Mouse (Mus musculus): ENCODE results near the gene Mia2. TPM values are rescaled to one million over a fixed set of nuclear protein-coding genes. Genes with fewer than 3 reads are reported as not detected.

Gene Mia2
- polyA plus RNA-seq, 1 experiment from 2014 or later = 68.5 TPM

DNA sequence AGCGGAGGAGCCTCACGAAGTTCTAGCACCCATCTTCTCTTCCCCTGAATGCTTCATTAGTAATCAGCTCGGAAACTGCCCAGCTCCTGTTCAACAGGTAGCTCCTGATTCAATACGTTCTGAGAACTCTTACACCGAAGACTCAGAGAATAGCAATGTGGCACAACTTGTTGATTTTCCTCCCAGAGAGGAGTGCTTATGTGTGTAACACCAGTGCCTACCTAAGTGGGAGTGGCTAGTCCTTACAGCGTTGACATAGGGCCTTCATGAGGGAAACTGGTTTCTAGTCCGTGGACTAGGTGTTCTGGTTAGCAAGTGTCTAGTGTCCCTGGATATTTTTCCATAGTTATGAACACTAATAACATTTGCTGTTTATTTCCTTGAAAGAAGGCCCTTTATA, 33.4 kb downstream of the Mia2 start:
- Histone ChIP-seq H3K9me3 (ENCODE audit: low read length) (no peaks in the 10 kb centered on the region), H3K36me3 (ENCODE audit: insufficient read depth, low read length) (no peaks in the 10 kb centered on the region), H3K27me3 (ENCODE audit: insufficient read depth, low read length) (no peaks in the 10 kb centered on the region), H3K4me3 (ENCODE audit: low read length) (peak overlapping the region; percentile 26), H3K4me2 (replicated peaks; ENCODE audit: low read depth, low read length) (peak overlapping the region; percentile 67), H3K9ac (replicated peaks; ENCODE audit: low read length) (no peak overlapping the region; the same call in 1 of the 2 replicates), H3K4me1 (ENCODE audit: insufficient read depth, low read length) (peaks cover 21% of the 10 kb centered on the region), H3K27ac (ENCODE audit: low read length) (peak overlapping the region; percentile 53; the same call in 1 of the 2 replicates)
- 38% methylated on average over 7 of the region's 7 CpGs for WGBS
- ATAC-seq (ENCODE audit: low FRiP score, low TSS enrichment) = peak; percentile 28; the same call in 1 of the 2 replicates

DNA sequence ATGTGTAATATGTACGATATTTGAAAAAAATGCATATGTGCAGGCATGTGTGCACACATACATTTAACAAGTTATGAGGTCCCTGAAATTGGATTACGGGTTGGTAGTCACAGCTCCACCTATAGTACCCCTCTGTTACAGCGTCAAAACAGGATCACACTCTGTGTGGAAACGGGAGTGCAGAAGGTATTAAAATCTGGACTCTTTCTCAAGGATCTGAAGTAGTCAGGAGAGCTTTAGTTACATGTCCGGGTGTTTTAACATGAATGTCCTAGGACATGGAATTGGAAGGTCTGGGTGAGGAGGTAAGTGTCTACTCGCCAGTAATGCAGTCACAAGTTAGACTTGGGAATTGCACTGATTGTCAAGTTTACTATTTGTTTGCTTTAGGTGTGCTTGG, 34.0 kb downstream of the Mia2 start:
- Histone ChIP-seq H3K4me1 (ENCODE audit: insufficient read depth, low read length) (peaks cover 21% of the 10 kb centered on the region), H3K4me3 (ENCODE audit: low read length) (peak overlapping the region; percentile 64), H3K9me3 (ENCODE audit: low read length) (no peaks in the 10 kb centered on the region), H3K27ac (ENCODE audit: low read length) (peak overlapping the region; percentile 64), H3K27me3 (ENCODE audit: insufficient read depth, low read length) (no peaks in the 10 kb centered on the region), H3K4me2 (replicated peaks; ENCODE audit: low read depth, low read length) (peak overlapping the region; percentile 67), H3K36me3 (ENCODE audit: insufficient read depth, low read length) (no peaks in the 10 kb centered on the region), H3K9ac (replicated peaks; ENCODE audit: low read length) (peak overlapping the region; percentile 53; the same call in 1 of the 2 replicates)
- peak; percentile 28; the same call in 1 of the 2 replicates for ATAC-seq (ENCODE audit: low FRiP score, low TSS enrichment)
- WGBS = 8% methylated on average over 6 of the region's 6 CpGs

DNA sequence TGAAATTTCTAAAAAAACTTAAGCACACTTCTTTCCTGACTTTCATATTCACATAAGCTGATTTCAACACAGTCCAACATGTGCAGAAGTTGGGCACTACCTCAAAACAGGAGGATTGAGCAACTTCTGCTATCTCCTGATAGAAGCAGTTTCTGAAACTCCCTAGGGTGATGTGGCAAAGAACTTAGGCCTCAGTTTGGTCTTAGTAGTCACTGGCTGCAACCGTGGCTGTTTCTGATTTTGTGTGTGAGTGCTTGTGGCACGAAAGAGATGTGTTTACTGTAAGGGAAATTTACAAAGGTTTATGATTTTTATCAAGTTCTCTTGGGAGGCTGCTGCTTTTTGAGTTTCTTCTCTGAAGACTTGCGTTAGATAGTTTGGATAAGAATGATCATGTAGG, 34.6 kb downstream of the Mia2 start:
- Histone ChIP-seq H3K27me3 (ENCODE audit: insufficient read depth, low read length) (no peaks in the 10 kb centered on the region), H3K9ac (replicated peaks; ENCODE audit: low read length) (peak overlapping the region; percentile 96), H3K4me1 (ENCODE audit: insufficient read depth, low read length) (peaks cover 21% of the 10 kb centered on the region), H3K36me3 (ENCODE audit: insufficient read depth, low read length) (no peaks in the 10 kb centered on the region), H3K4me2 (replicated peaks; ENCODE audit: low read depth, low read length) (peak overlapping the region; percentile 67), H3K4me3 (ENCODE audit: low read length) (peak overlapping the region; percentile 90), H3K27ac (ENCODE audit: low read length) (peak overlapping the region; percentile 96), H3K9me3 (ENCODE audit: low read length) (no peaks in the 10 kb centered on the region)
- 3% methylated on average over 3 of the region's 3 CpGs for WGBS
- no peak for ATAC-seq (ENCODE audit: low FRiP score, low TSS enrichment)

DNA sequence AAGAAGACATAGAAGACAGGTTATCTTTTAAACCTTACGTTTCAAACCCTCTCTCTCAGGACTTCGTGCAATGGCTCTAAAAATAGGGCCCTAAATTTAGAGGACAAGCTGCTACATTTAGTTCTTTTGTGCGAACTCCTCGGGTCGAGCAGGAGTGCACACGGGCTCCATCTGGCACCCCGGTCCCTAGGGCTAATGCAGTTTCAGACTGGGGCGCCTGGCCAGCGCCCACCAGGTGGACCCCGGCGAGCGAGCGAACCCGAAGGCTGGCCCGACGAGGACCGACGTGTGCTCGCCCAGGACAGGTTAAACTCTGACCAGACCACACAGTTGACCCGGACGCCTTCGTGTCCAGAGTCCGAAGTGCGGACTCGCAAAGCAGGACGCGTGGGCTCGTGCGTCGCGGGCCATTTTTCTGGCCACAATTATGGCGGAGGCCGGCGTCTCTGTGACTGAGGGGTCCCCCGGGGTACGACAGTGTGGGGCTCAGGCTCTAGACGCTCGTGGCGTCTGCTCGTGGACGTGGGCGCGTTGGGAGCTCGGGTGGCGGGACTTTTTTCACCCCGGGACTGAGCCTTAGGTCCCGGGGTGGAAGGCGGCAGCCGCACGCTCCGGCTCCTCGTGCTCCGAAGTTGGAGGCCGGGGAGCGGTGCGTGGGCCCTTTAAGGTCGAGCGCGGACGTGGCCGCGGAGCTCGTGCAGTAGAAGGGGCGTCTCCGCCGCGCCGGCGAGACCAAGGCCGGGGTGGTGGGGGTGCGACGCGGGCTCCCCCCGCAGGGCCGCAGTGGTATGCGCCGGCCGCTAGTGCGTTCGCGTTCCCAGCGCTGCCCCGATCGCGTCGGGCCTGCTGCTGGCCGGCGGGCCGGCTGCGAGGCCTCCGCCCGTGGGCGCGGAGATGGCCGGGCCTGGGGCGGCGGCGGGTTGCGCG, 35.3 kb downstream of the Mia2 start:
- peaks cover 21% of the 10 kb centered on the region for H3K4me1 ChIP-seq (ENCODE audit: insufficient read depth, low read length)
- H3K9me3 ChIP-seq (ENCODE audit: low read length) = no peaks in the 10 kb centered on the region
- H3K36me3 ChIP-seq (ENCODE audit: insufficient read depth, low read length) = no peaks in the 10 kb centered on the region
- under 1% methylated on average over 95 of the region's 100 CpGs for WGBS
- peak overlapping the region; percentile 96 for H3K9ac ChIP-seq (replicated peaks; ENCODE audit: low read length)
- H3K27ac ChIP-seq (ENCODE audit: low read length) = peak overlapping the region; percentile 96
- H3K27me3 ChIP-seq (ENCODE audit: insufficient read depth, low read length) = no peaks in the 10 kb centered on the region
- peak; percentile 96 for ATAC-seq (ENCODE audit: low FRiP score, low TSS enrichment)
- H3K4me3 ChIP-seq (ENCODE audit: low read length) = peak overlapping the region; percentile 90
- H3K4me2 ChIP-seq (replicated peaks; ENCODE audit: low read depth, low read length) = peak overlapping the region; percentile 67

DNA sequence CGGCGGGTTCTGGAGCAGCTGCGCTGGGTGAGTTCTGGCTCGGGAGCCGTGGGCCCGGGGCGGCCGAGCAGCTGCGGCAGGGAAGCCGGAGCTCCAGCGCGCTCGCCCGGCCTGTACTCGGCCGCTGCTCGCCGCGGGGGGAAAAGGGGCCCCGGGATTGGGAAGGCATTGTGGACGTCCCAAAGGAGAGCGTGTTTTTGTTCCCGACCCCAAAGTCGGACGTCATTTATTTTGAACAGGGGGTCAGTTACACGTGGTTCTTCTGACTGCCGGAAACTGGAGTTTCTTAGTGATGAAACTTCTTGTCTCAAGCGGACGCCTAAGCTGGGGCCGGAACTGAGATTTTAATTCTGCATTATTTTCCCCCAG, 36.0 kb downstream of the Mia2 start:
- peaks cover 21% of the 10 kb centered on the region for H3K4me1 ChIP-seq (ENCODE audit: insufficient read depth, low read length)
- ATAC-seq (ENCODE audit: low FRiP score, low TSS enrichment) = peak; percentile 57
- H3K36me3 ChIP-seq (ENCODE audit: insufficient read depth, low read length) = no peaks in the 10 kb centered on the region
- no peaks in the 10 kb centered on the region for H3K27me3 ChIP-seq (ENCODE audit: insufficient read depth, low read length)
- peak overlapping the region; percentile 67 for H3K4me2 ChIP-seq (replicated peaks; ENCODE audit: low read depth, low read length)
- under 1% methylated on average over 30 of the region's 30 CpGs for WGBS
- H3K4me3 ChIP-seq (ENCODE audit: low read length) = peak overlapping the region; percentile 90
- H3K27ac ChIP-seq (ENCODE audit: low read length) = peak overlapping the region; percentile 96
- H3K9ac ChIP-seq (replicated peaks; ENCODE audit: low read length) = peak overlapping the region; percentile 96
- H3K9me3 ChIP-seq (ENCODE audit: low read length) = no peaks in the 10 kb centered on the region

DNA sequence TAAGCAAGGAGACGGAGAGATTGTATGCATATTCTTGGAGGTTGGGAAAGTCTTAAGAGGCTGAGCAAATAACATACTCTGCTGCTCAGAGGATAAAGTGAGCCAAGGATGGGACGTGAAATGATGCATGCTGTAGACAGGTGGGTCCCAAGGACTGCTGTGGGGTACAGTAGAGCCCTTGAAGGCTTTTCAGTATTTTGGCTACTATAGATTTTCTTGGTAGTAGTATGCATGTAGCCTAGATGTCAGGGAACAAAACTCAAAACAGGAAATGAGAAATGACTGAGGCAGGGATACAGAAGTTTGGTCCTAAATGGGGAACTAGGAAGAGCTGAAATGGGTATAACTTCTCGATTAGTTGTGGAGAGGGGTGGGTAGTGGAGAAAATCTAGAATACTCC, 36.9 kb downstream of the Mia2 start:
- Histone ChIP-seq H3K27ac (ENCODE audit: low read length) (no peak overlapping the region), H3K9ac (replicated peaks; ENCODE audit: low read length) (peak overlapping the region; percentile 44)
- 47% methylated on average over 3 of the region's 3 CpGs for WGBS

DNA sequence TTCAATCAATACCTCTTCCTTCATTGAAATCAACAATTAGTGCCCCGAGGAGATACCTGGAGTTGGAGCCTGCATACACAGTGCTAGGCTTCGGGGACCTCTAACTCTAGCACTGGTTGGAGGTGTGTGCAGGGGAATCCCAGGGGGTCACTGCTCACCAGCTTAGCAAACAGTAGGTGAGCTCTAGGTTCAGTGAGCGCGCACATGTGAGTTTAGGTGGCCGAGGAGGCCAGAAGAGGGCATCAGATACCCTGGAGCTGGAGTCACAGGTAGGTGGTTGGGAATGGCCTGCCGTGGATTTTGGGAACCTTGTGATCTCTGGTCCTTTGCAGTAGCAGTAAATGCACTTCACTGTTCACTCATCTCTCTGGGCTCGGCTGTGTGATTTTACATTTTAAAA, 37.3 kb downstream of the Mia2 start:
- 78% methylated on average over 7 of the region's 7 CpGs for WGBS
- Histone ChIP-seq H3K4me2 (replicated peaks; ENCODE audit: low read depth, low read length) (peak overlapping the region; percentile 67), H3K4me3 (ENCODE audit: low read length) (peak overlapping the region; percentile 90; the same call in 1 of the 2 replicates), H3K9ac (replicated peaks; ENCODE audit: low read length) (no peak overlapping the region), H3K36me3 (ENCODE audit: insufficient read depth, low read length) (peaks cover 4% of the 10 kb centered on the region; the same call in 1 of the 2 replicates), H3K9me3 (ENCODE audit: low read length) (no peaks in the 10 kb centered on the region), H3K27me3 (ENCODE audit: insufficient read depth, low read length) (no peaks in the 10 kb centered on the region), H3K4me1 (ENCODE audit: insufficient read depth, low read length) (peaks cover 21% of the 10 kb centered on the region), H3K27ac (ENCODE audit: low read length) (no peak overlapping the region)
- ATAC-seq (ENCODE audit: low FRiP score, low TSS enrichment) = no peak

More for the DNA sequence above, 36.9 kb downstream of the Mia2 start:
- Histone ChIP-seq H3K4me2 (replicated peaks; ENCODE audit: low read depth, low read length) (peak overlapping the region; percentile 67), H3K36me3 (ENCODE audit: insufficient read depth, low read length) (no peaks in the 10 kb centered on the region), H3K4me1 (ENCODE audit: insufficient read depth, low read length) (peaks cover 21% of the 10 kb centered on the region), H3K4me3 (ENCODE audit: low read length) (peak overlapping the region; percentile 90), H3K27me3 (ENCODE audit: insufficient read depth, low read length) (no peaks in the 10 kb centered on the region), H3K9me3 (ENCODE audit: low read length) (no peaks in the 10 kb centered on the region)
- no peak for ATAC-seq (ENCODE audit: low FRiP score, low TSS enrichment)

DNA sequence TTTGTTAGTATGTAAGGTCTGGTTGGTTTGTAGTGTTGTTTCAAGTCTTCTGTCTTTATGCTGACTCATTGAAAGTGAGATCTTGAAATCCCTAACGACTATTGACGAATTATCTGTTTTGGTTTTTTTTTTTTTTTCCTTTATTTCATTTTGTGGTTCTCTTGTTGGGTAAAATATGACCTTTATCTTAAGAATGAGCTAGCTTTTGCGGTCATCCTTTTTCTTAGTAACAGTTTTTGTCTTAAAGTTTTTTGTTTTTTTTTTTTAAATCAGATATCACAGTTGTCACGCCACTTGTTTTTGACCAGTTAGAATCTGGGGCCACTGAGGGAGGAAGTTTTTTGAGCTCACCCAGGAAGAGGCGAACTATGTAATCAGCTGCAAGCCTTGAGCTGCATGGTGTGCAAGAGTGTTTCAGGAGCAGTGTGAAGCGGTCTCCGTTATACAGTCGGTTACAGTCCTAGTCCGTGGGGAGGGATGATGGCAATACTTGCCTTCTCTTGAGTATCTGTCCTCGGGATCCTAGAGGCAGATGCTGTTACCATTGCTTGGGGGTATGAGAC, 37.9 kb downstream of the Mia2 start:
- Histone ChIP-seq H3K36me3 (ENCODE audit: insufficient read depth, low read length) (peaks cover 7% of the 10 kb centered on the region), H3K4me2 (replicated peaks; ENCODE audit: low read depth, low read length) (no peak overlapping the region), H3K4me1 (ENCODE audit: insufficient read depth, low read length) (peaks cover 21% of the 10 kb centered on the region), H3K9me3 (ENCODE audit: low read length) (no peaks in the 10 kb centered on the region), H3K27ac (ENCODE audit: low read length) (no peak overlapping the region), H3K27me3 (ENCODE audit: insufficient read depth, low read length) (no peaks in the 10 kb centered on the region), H3K4me3 (ENCODE audit: low read length) (no peak overlapping the region), H3K9ac (replicated peaks; ENCODE audit: low read length) (no peak overlapping the region)
- 92% methylated on average over 10 of the region's 10 CpGs for whole genome bisulfite sequencing
- no peak for ATAC-seq (ENCODE audit: low FRiP score, low TSS enrichment)

DNA sequence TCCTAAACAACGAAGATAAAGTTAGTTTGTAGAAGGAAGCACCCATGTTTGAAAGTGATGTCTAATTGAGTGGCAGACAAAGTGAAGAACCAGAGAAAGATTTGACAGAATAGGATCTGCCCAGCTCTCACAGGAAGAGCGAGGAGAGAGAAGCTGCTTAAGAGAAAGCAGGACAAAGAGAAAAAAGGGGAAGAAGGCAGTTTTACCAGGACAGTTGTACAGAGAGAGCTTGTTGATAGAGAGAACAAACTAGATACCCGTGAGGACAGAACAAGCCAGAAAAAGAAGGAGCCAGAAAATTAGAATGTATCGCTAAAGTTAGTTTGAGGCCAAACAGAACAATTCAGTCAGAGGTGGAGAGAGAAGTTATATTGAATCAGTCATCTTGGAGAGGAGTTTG, 39.5 kb downstream of the Mia2 start:
- no peaks in the 10 kb centered on the region for H3K9me3 ChIP-seq (ENCODE audit: low read length)
- WGBS = 94% methylated on average over 4 of the region's 4 CpGs
- H3K9ac ChIP-seq (replicated peaks; ENCODE audit: low read length) = no peak overlapping the region
- H3K27ac ChIP-seq (ENCODE audit: low read length) = no peak overlapping the region
- H3K4me1 ChIP-seq (ENCODE audit: insufficient read depth, low read length) = peaks cover 15% of the 10 kb centered on the region
- H3K36me3 ChIP-seq (ENCODE audit: insufficient read depth, low read length) = peaks cover 21% of the 10 kb centered on the region
- no peak overlapping the region for H3K4me2 ChIP-seq (replicated peaks; ENCODE audit: low read depth, low read length)
- ATAC-seq (ENCODE audit: low FRiP score, low TSS enrichment) = no peak
- no peak overlapping the region for H3K4me3 ChIP-seq (ENCODE audit: low read length)
- H3K27me3 ChIP-seq (ENCODE audit: insufficient read depth, low read length) = no peaks in the 10 kb centered on the region

Measured in kidney, embryonic 16.5 days (tissue).